Mouse (Mus musculus) natural killer cell, adult 2 months (primary cell): ENCODE measurements around the gene Snai3.

ENCODE experiments used
- DNase-seq, 2 experiments: peaks; one replicate each; pipeline ENCODE4 v3.0.0; 2022; ENCODE audit warnings: low spot score in 2 of 2

Snai3 gene

GRCm38 (mm10) chr8:122460524-122461472 lies at the start of gene Snai3:
TSS of gene Snai3 (minus strand) at chr8:122460733.
- peak; percentile 45 to 79 for DNase-seq

- peak; percentile 66 to 81 for DNase-seq
Observed at GRCm38 (mm10) chr8:122500856-122501255, 40.3 kb upstream of the Snai3 start.

- no peak for DNase-seq
Observed at GRCm38 (mm10) chr8:122497912-122498311, 37.4 kb upstream of the Snai3 start.

- DNase-seq = no peak
Observed at GRCm38 (mm10) chr8:122497016-122497734, 36.6 kb upstream of the Snai3 start.

GRCm38 (mm10) chr8:122488387-122488786 lies 27.9 kb upstream of the Snai3 start:
- DNase-seq = no peak

GRCm38 (mm10) chr8:122484831-122485230 lies 24.3 kb upstream of the Snai3 start:
- DNase-seq = no peak

- no peak for DNase-seq
Observed at GRCm38 (mm10) chr8:122483877-122484276, 23.3 kb upstream of the Snai3 start.

GRCm38 (mm10) chr8:122482448-122482847 lies 21.9 kb upstream of the Snai3 start:
- DNase-seq = no peak

- DNase-seq = peak; percentile 86 to 91
Observed at GRCm38 (mm10) chr8:122475580-122476320, 15.2 kb upstream of the Snai3 start, which contains the start of the genes Rnf166 and Ctu2. TSS of gene Rnf166 (minus strand) at chr8:122476064. TSS of gene Ctu2 (plus strand) at chr8:122476143.

- DNase-seq = no peak
Observed at GRCm38 (mm10) chr8:122474951-122475560, 14.5 kb upstream of the Snai3 start.

- DNase-seq = peak; percentile 38 to 56
Observed at GRCm38 (mm10) chr8:122473911-122474421, 13.4 kb upstream of the Snai3 start.

- no peak for DNase-seq
Observed at GRCm38 (mm10) chr8:122470691-122471090, 10.2 kb upstream of the Snai3 start.

GRCm38 (mm10) chr8:122469965-122470364 lies 9.4 kb upstream of the Snai3 start:
- no peak for DNase-seq

- DNase-seq = no peak
Observed at GRCm38 (mm10) chr8:122469407-122469806, 8.9 kb upstream of the Snai3 start.

- DNase-seq = no peak
Observed at GRCm38 (mm10) chr8:122467816-122468215, 7.3 kb upstream of the Snai3 start.

- DNase-seq = no peak
Observed at GRCm38 (mm10) chr8:122464985-122465384, 4.5 kb upstream of the Snai3 start.

GRCm38 (mm10) chr8:122463651-122464640 lies 3.4 kb upstream of the Snai3 start:
- DNase-seq = peak; percentile 21 to 27

- no peak for DNase-seq
Observed at GRCm38 (mm10) chr8:122462510-122462909, 2.0 kb upstream of the Snai3 start.

GRCm38 (mm10) chr8:122461473-122462148 lies 1.1 kb upstream of the Snai3 start:
- DNase-seq = no peak
